Mouse (Mus musculus): Measurements from ENCODE around the gene Strn3.
"Not testable (repeated sequence)": the region's sequence is repeated elsewhere in the genome, so short reads cannot be mapped to it uniquely, and the experiment has no call there.

Gene Strn3

GRCm38 (mm10) chr12:51620572-51620971, 71.1 kb downstream of the Strn3 start:
- no peak for DNase-seq (ENCODE audit: low spot score in 2 of 2)

- DNase-seq (ENCODE audit: low spot score in 2 of 2): no peak
Observed at GRCm38 (mm10) chr12:51612361-51612760, 79.3 kb downstream of the Strn3 start.

- DNase-seq (ENCODE audit: low spot score in 2 of 2): no peak
Observed at GRCm38 (mm10) chr12:51606138-51606537, 85.6 kb downstream of the Strn3 start.

- no peak for DNase-seq (ENCODE audit: low spot score in 2 of 2)
Observed at GRCm38 (mm10) chr12:51603306-51603705, 88.4 kb downstream of the Strn3 start.

GRCm38 (mm10) chr12:51594030-51594470, 97.6 kb downstream of the Strn3 start:
- no peak for DNase-seq (ENCODE audit: low spot score in 2 of 2)

GRCm38 (mm10) chr12:51593229-51594029, 98.3 kb downstream of the Strn3 start, which contains the start of gene Coch:
Gene Coch, plus strand, starts transcription at chr12:51593341.
- DNase-seq (ENCODE audit: low spot score in 2 of 2): no peak

GRCm38 (mm10) chr12:51592888-51593228, 98.8 kb downstream of the Strn3 start:
- DNase-seq (ENCODE audit: low spot score in 2 of 2): no peak

- no peak for DNase-seq (ENCODE audit: low spot score in 2 of 2)
Observed at GRCm38 (mm10) chr12:51591921-51592320, 99.8 kb downstream of the Strn3 start.

- no peak for DNase-seq (ENCODE audit: low spot score in 2 of 2)
Observed at GRCm38 (mm10) chr12:51589263-51589662, 102.4 kb downstream of the Strn3 start.

- DNase-seq (ENCODE audit: low spot score in 2 of 2): not testable (repeated sequence)
Observed at GRCm38 (mm10) chr12:51577816-51578215, 113.9 kb downstream of the Strn3 start.

GRCm38 (mm10) chr12:51572651-51573050, 119.0 kb downstream of the Strn3 start:
- no peak for DNase-seq (ENCODE audit: low spot score in 2 of 2)

GRCm38 (mm10) chr12:51569944-51570343, 121.8 kb downstream of the Strn3 start:
- DNase-seq (ENCODE audit: low spot score in 2 of 2): no peak

- DNase-seq (ENCODE audit: low spot score in 2 of 2): no peak
Observed at GRCm38 (mm10) chr12:51569472-51569871, 122.2 kb downstream of the Strn3 start.

- DNase-seq (ENCODE audit: low spot score in 2 of 2): no peak
Observed at GRCm38 (mm10) chr12:51567225-51567624, 124.5 kb downstream of the Strn3 start.

GRCm38 (mm10) chr12:51561416-51561815, 130.3 kb downstream of the Strn3 start:
- no peak for DNase-seq (ENCODE audit: low spot score in 2 of 2)

All from heart, adult 9 months (tissue).